Mouse (Mus musculus) cerebellum, adult 11-12 months (tissue): ENCODE data around the gene Ltb4r2.

Experiments used
- DNase-seq: peaks from one replicate; pipeline ENCODE4 v3.0.0; 2022

Gene Ltb4r2

GRCm38 (mm10) chr14:55761163-55761562 is at the start of gene Ltb4r2:
Ltb4r2 (plus strand) TSS chr14:55761428.
- DNase-seq: no peak

GRCm38 (mm10) chr14:55711786-55712185 is 49.4 kb upstream of the Ltb4r2 start:
- DNase-seq: no peak

- DNase-seq: no peak
Measured at GRCm38 (mm10) chr14:55713007-55713728, 48.1 kb upstream of the Ltb4r2 start.

GRCm38 (mm10) chr14:55713729-55714122 is 47.5 kb upstream of the Ltb4r2 start, which contains the start of gene Tgm1:
Tgm1 (minus strand) TSS chr14:55713926.
- DNase-seq: no peak

- no peak for DNase-seq
Measured at GRCm38 (mm10) chr14:55714893-55715292, 46.3 kb upstream of the Ltb4r2 start.

GRCm38 (mm10) chr14:55716271-55716670 is 45.0 kb upstream of the Ltb4r2 start:
- no peak for DNase-seq

- no peak for DNase-seq
Measured at GRCm38 (mm10) chr14:55716884-55717283, 44.3 kb upstream of the Ltb4r2 start.

GRCm38 (mm10) chr14:55719737-55720136 is 41.5 kb upstream of the Ltb4r2 start:
- no peak for DNase-seq

- DNase-seq: peak; percentile 30
Measured at GRCm38 (mm10) chr14:55720666-55721065, 40.6 kb upstream of the Ltb4r2 start.

- DNase-seq: peak; percentile 31
Measured at GRCm38 (mm10) chr14:55721076-55721475, 40.2 kb upstream of the Ltb4r2 start.

- DNase-seq: peak; percentile 93
Measured at GRCm38 (mm10) chr14:55721700-55722437, 39.4 kb upstream of the Ltb4r2 start, which contains the start of gene Rabggta. Rabggta (minus strand) TSS chr14:55722263.

GRCm38 (mm10) chr14:55722438-55722945 is 38.7 kb upstream of the Ltb4r2 start:
- DNase-seq: no peak

GRCm38 (mm10) chr14:55723433-55723832 is 37.8 kb upstream of the Ltb4r2 start:
- DNase-seq: no peak

GRCm38 (mm10) chr14:55724411-55724871 is 36.8 kb upstream of the Ltb4r2 start:
- DNase-seq: no peak

- no peak for DNase-seq
Measured at GRCm38 (mm10) chr14:55726261-55726660, 35.0 kb upstream of the Ltb4r2 start.

GRCm38 (mm10) chr14:55727889-55728685 is 33.1 kb upstream of the Ltb4r2 start:
- DNase-seq: no peak

- no peak for DNase-seq
Measured at GRCm38 (mm10) chr14:55730116-55730515, 31.1 kb upstream of the Ltb4r2 start.

- no peak for DNase-seq
Measured at GRCm38 (mm10) chr14:55730531-55731032, 30.6 kb upstream of the Ltb4r2 start.

GRCm38 (mm10) chr14:55733889-55734288 is 27.3 kb upstream of the Ltb4r2 start:
- DNase-seq: no peak

GRCm38 (mm10) chr14:55734869-55735268 is 26.4 kb upstream of the Ltb4r2 start:
- DNase-seq: no peak

GRCm38 (mm10) chr14:55735334-55735733 is 25.9 kb upstream of the Ltb4r2 start:
- DNase-seq: no peak

- DNase-seq: no peak
Measured at GRCm38 (mm10) chr14:55735758-55736157, 25.5 kb upstream of the Ltb4r2 start.
